Mouse (Mus musculus): ENCODE results near the gene Gls.

DNA sequence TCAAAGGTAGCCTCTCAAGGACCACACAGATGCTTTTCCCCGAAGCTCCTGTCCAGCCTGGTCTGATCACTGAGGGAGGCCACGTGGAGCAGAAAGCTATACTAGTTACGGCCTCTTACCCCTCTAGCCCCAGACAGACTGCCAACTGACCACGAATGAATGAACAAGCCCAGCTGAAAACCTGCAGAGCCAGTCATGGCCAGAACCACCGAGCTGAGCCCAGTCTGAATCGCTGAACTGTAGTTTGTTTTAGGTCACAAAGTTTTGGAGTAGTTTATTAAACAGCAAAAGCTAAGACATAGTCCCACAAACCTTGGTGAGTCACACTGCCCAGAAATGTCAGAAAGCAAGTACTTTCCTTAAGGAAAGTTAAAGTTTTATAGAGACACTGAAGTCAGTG, 45.0 kb upstream of the Gls start:
- no peak for TF ChIP-seq EP300 (IDR thresholded peaks at IDR 0.05; ENCODE audit: low read depth)
- no peak for TF ChIP-seq CTCF (IDR thresholded peaks at IDR 0.05; ENCODE audit: low read depth)

Data from heart, postnatal 0 days (tissue).